Mouse (Mus musculus) neural tube, embryonic 15.5 days (tissue): ENCODE results near the gene Gpr62. TPM values are rescaled to one million over a fixed set of nuclear protein-coding genes. Genes with fewer than 3 reads are reported as not detected.

Source experiments
- polyA plus RNA-seq: library from polyadenylated mRNA; unstranded; fragments of >200 nt; fragmentation: Nextera tagmentation; extraction: Ambion mirVana; gene quantifications from 2 replicates; pipeline ENCODE4 v1.2.1, GENCODE M21; 2015

The Gpr62 gene
- polyA plus RNA-seq, 1 experiment from 2014 or later = 1.4 TPM

Other genes with a start within 250 kb of the Gpr62 start
- gene Tlr9, start 243.3 kb downstream of the Gpr62 start, polyA plus RNA-seq = 0.05 TPM in 1 of 2 replicates, not detected in the other
- gene Alas1, start 217.3 kb downstream of the Gpr62 start, polyA plus RNA-seq = 105 and 107 TPM in 2 replicates
- 7.0 and 13.3 TPM in 2 replicates for gene Poc1a, start 184.9 kb downstream of the Gpr62 start, polyA plus RNA-seq
- gene Dusp7, start 97.3 kb downstream of the Gpr62 start, polyA plus RNA-seq = 13.9 and 16.4 TPM in 2 replicates
- gene Rpl29, start 36.5 kb downstream of the Gpr62 start, polyA plus RNA-seq = 656 and 712 TPM in 2 replicates
- gene Acy1, start 27.6 kb downstream of the Gpr62 start, polyA plus RNA-seq = 20.5 and 24.9 TPM in 2 replicates
- gene Abhd14b, start 18.5 kb downstream of the Gpr62 start, polyA plus RNA-seq = 10.0 and 13.6 TPM in 2 replicates
- gene Abhd14a, start 18.3 kb downstream of the Gpr62 start, polyA plus RNA-seq = 73.2 and 77.0 TPM in 2 replicates
- 185 and 222 TPM in 2 replicates for gene Pcbp4, start 12.6 kb downstream of the Gpr62 start, polyA plus RNA-seq
- 46.4 and 47.8 TPM in 2 replicates for gene Rrp9, start 10.0 kb upstream of the Gpr62 start, polyA plus RNA-seq
- gene Parp3, start 11.0 kb upstream of the Gpr62 start, polyA plus RNA-seq = 0.86 and 3.6 TPM in 2 replicates
- gene Iqcf1, start 34.0 kb upstream of the Gpr62 start, polyA plus RNA-seq = not detected in 2 replicates
- not detected in 2 replicates for gene Iqcf5, start 48.6 kb upstream of the Gpr62 start, polyA plus RNA-seq
- gene Iqcf3, start 95.7 kb upstream of the Gpr62 start, polyA plus RNA-seq = not detected in 2 replicates
- not detected in 2 replicates for gene Iqcf4, start 105.1 kb upstream of the Gpr62 start, polyA plus RNA-seq
- gene Iqcf6, start 160.6 kb upstream of the Gpr62 start, polyA plus RNA-seq = not detected in 2 replicates
- 4.9 and 6.4 TPM in 2 replicates for gene Grm2, start 190.1 kb upstream of the Gpr62 start, polyA plus RNA-seq
- 72.2 and 83.3 TPM in 2 replicates for gene Tex264, start 220.0 kb upstream of the Gpr62 start, polyA plus RNA-seq